ENCODE assay signal across 22 mouse cellular contexts in genomic region chr4:81414684-81415323, GRCm38 (mm10). TPM values are rescaled to one million over a fixed set of nuclear protein-coding genes. Genes with fewer than 3 reads are reported as not detected.
DNase-seq lines count a peak whose midpoint lies in the region; ATAC-seq and TF ChIP-seq lines count a peak whose summit lies in the region.
"Had no signal": no experiment of that assay in that cellular context is flagged by ENCODE, and none has a peak within 500 bp of the region (broad histone marks: within the 10 kb centered on the region; RNA-seq: fewer than 3 reads in every experiment).

No protein-coding gene starts in this region.

- DNase-seq in midbrain, embryonic 11.5 days (ENCODE audit: low spot score, missing footprints) = no peak
- DNase-seq in forebrain, embryonic 14.5 days (ENCODE audit: low spot score) = peak; percentile 33
- no peak for DNase-seq in hindbrain, embryonic 14.5 days (ENCODE audit: low spot score)
- no peak for DNase-seq in midbrain, postnatal 0 days (ENCODE audit: low spot score)
- no peak for DNase-seq in adrenal gland, postnatal 36 days
- no peak for DNase-seq in lung, adult 2 months
- no peak for DNase-seq in left cerebral cortex, postnatal 25 days (ENCODE audit: low spot score in 2 of 2)
- DNase-seq: cerebellum, adult 11-12 months; cerebellum, postnatal 14 days; gastrocnemius, adult 2 months; heart, postnatal 4 days; liver; right cerebral cortex, postnatal 25 days; spleen, adult 18-20 months had no signal

- H3K4me3 ChIP-seq in midbrain, embryonic 13.5 days (replicated peaks) = no peak overlapping the region
- no peak overlapping the region for H3K4me3 ChIP-seq in midbrain, embryonic 11.5 days (ENCODE audit: low read depth, low read length)
- no peak overlapping the region for H3K4me3 ChIP-seq in forebrain, embryonic 14.5 days (ENCODE audit: low read depth, low read length)
- no peak overlapping the region for H3K4me3 ChIP-seq in hindbrain, embryonic 14.5 days (replicated peaks; ENCODE audit: low read length)
- no peak overlapping the region for H3K4me3 ChIP-seq in midbrain, postnatal 0 days (ENCODE audit: low read depth, low read length)
- no peak overlapping the region for H3K4me3 ChIP-seq in lung, adult 2 months (replicated peaks; ENCODE audit: extremely low read depth, low read depth, low read length)
- H3K4me3 ChIP-seq: gastrocnemius, adult 2 months; limb, embryonic 10.5 days; liver, embryonic 15.5 days; myocyte had no signal

- no peaks in the 10 kb centered on the region for H3K9me3 ChIP-seq in midbrain, embryonic 13.5 days
- no peaks in the 10 kb centered on the region for H3K9me3 ChIP-seq in midbrain, embryonic 11.5 days (ENCODE audit: control insufficient read depth, low read length)
- H3K9me3 ChIP-seq in forebrain, embryonic 14.5 days (replicated peaks; ENCODE audit: control insufficient read depth, low read length) = no peaks in the 10 kb centered on the region
- H3K9me3 ChIP-seq in hindbrain, embryonic 14.5 days (ENCODE audit: control insufficient read depth, low read length) = no peaks in the 10 kb centered on the region
- no peaks in the 10 kb centered on the region for H3K9me3 ChIP-seq in midbrain, postnatal 0 days (ENCODE audit: low read length)
- H3K9me3 ChIP-seq: limb, embryonic 10.5 days; liver, embryonic 15.5 days had no signal

- 0 out of 2 replicates have a peak, but pooled peaks have one; percentile 48 for ATAC-seq in midbrain, embryonic 13.5 days
- ATAC-seq in midbrain, embryonic 11.5 days (ENCODE audit: low FRiP score) = no peak
- peak; percentile 55 for ATAC-seq in forebrain, embryonic 14.5 days
- ATAC-seq in hindbrain, embryonic 14.5 days (ENCODE audit: low FRiP score) = no peak
- ATAC-seq in midbrain, postnatal 0 days (ENCODE audit: low FRiP score) = no peak
- ATAC-seq: intestine, embryonic 16.5 days; lung, postnatal 0 days had no signal

- no peak overlapping the region for H3K9ac ChIP-seq in midbrain, embryonic 13.5 days (replicated peaks)
- no peak overlapping the region for H3K9ac ChIP-seq in midbrain, embryonic 11.5 days (ENCODE audit: low read length)
- H3K9ac ChIP-seq in forebrain, embryonic 14.5 days (ENCODE audit: low read length) = no peak overlapping the region
- no peak overlapping the region for H3K9ac ChIP-seq in hindbrain, embryonic 14.5 days
- 0 out of 2 replicates have a peak overlapping the region, but pooled peaks have one; percentile 2 for H3K9ac ChIP-seq in midbrain, postnatal 0 days (replicated peaks; ENCODE audit: low read length, poor library complexity, severe bottlenecking)
- H3K9ac ChIP-seq: liver, embryonic 15.5 days had no signal

- peaks cover 9% of the 10 kb centered on the region for H3K4me1 ChIP-seq in midbrain, embryonic 13.5 days (replicated peaks)
- H3K4me1 ChIP-seq in midbrain, embryonic 11.5 days (ENCODE audit: control insufficient read depth, insufficient read depth, low read length) = no peaks in the 10 kb centered on the region
- H3K4me1 ChIP-seq in forebrain, embryonic 14.5 days (ENCODE audit: control insufficient read depth, insufficient read depth, low read length) = peaks cover 8% of the 10 kb centered on the region
- no peaks in the 10 kb centered on the region for H3K4me1 ChIP-seq in hindbrain, embryonic 14.5 days (replicated peaks; ENCODE audit: control insufficient read depth, insufficient read depth, low read length)
- no peaks in the 10 kb centered on the region for H3K4me1 ChIP-seq in midbrain, postnatal 0 days (ENCODE audit: insufficient read depth, low read length)
- H3K4me1 ChIP-seq in lung, adult 2 months (ENCODE audit: control insufficient read depth, insufficient read depth, low read length) = no peaks in the 10 kb centered on the region
- H3K4me1 ChIP-seq: limb, embryonic 10.5 days; liver, embryonic 15.5 days had no signal

- H3K27me3 ChIP-seq in midbrain, embryonic 13.5 days = no peaks in the 10 kb centered on the region
- no peaks in the 10 kb centered on the region for H3K27me3 ChIP-seq in midbrain, embryonic 11.5 days (ENCODE audit: control insufficient read depth, insufficient read depth, low read length)
- no peaks in the 10 kb centered on the region for H3K27me3 ChIP-seq in forebrain, embryonic 14.5 days (replicated peaks; ENCODE audit: control insufficient read depth, insufficient read depth, low read length)
- no peaks in the 10 kb centered on the region for H3K27me3 ChIP-seq in hindbrain, embryonic 14.5 days (ENCODE audit: control insufficient read depth, insufficient read depth, low read length)
- H3K27me3 ChIP-seq in midbrain, postnatal 0 days (ENCODE audit: insufficient read depth, low read length) = no peaks in the 10 kb centered on the region
- H3K27me3 ChIP-seq: liver, embryonic 15.5 days had no signal

- H3K36me3 ChIP-seq in midbrain, embryonic 13.5 days = no peaks in the 10 kb centered on the region
- no peaks in the 10 kb centered on the region for H3K36me3 ChIP-seq in midbrain, embryonic 11.5 days (ENCODE audit: control insufficient read depth, insufficient read depth, low read length)
- no peaks in the 10 kb centered on the region for H3K36me3 ChIP-seq in forebrain, embryonic 14.5 days (ENCODE audit: control insufficient read depth, insufficient read depth, low read length)
- H3K36me3 ChIP-seq in hindbrain, embryonic 14.5 days (replicated peaks; ENCODE audit: control insufficient read depth, insufficient read depth) = no peaks in the 10 kb centered on the region
- H3K36me3 ChIP-seq in midbrain, postnatal 0 days (ENCODE audit: insufficient read depth, low read length) = no peaks in the 10 kb centered on the region
- H3K36me3 ChIP-seq: liver, embryonic 15.5 days had no signal

- no peak for TF ChIP-seq CTCF in midbrain, postnatal 0 days (IDR thresholded peaks at IDR 0.05)
- TF ChIP-seq CTCF in lung, adult 2 months (IDR thresholded peaks at IDR 0.05; ENCODE audit: insufficient read depth, low read length) = no peak

- TF ChIP-seq POLR2A in lung, adult 2 months (IDR thresholded peaks at IDR 0.05; ENCODE audit: borderline replicate concordance, extremely low read depth, low read depth, low read length) = no peak

- intact Hi-C loops in left cerebral cortex, postnatal 25 days (cut with DNase I) = no loop called here

- 56% methylated on average over 8 of the region's 8 CpGs for WGBS in midbrain, embryonic 13.5 days
- 82% methylated on average over 8 of the region's 8 CpGs for WGBS in midbrain, embryonic 11.5 days
- WGBS in forebrain, embryonic 14.5 days = 34% methylated on average over 8 of the region's 8 CpGs
- 59% methylated on average over 8 of the region's 8 CpGs for WGBS in hindbrain, embryonic 14.5 days
- WGBS in midbrain, postnatal 0 days = 53% methylated on average over 8 of the region's 8 CpGs
- whole genome bisulfite sequencing in lung, adult 2 months = 84% methylated on average over 8 of the region's 8 CpGs

- peak overlapping the region; percentile 4; the same call in 1 of the 2 replicates for H3K4me2 ChIP-seq in midbrain, embryonic 13.5 days (replicated peaks)
- H3K4me2 ChIP-seq in midbrain, embryonic 11.5 days = no peak overlapping the region
- peak overlapping the region; percentile 25; the same call in 1 of the 2 replicates for H3K4me2 ChIP-seq in forebrain, embryonic 14.5 days (ENCODE audit: low read length)
- peak overlapping the region; percentile 24 for H3K4me2 ChIP-seq in hindbrain, embryonic 14.5 days (replicated peaks)
- peak overlapping the region; percentile 32; the same call in 1 of the 2 replicates for H3K4me2 ChIP-seq in midbrain, postnatal 0 days (ENCODE audit: low read depth, low read length, poor library complexity, severe bottlenecking)
- H3K4me2 ChIP-seq: liver, embryonic 15.5 days had no signal

- no peak overlapping the region for H3K27ac ChIP-seq in midbrain, embryonic 13.5 days
- no peak overlapping the region for H3K27ac ChIP-seq in midbrain, embryonic 11.5 days (ENCODE audit: low read depth, low read length)
- no peak overlapping the region for H3K27ac ChIP-seq in forebrain, embryonic 14.5 days (ENCODE audit: low read depth, low read length)
- H3K27ac ChIP-seq in hindbrain, embryonic 14.5 days = peak overlapping the region; percentile 16; the same call in 1 of the 2 replicates
- no peak overlapping the region for H3K27ac ChIP-seq in midbrain, postnatal 0 days (ENCODE audit: low read depth, low read length)
- H3K27ac ChIP-seq: gastrocnemius, adult 2 months; kidney, postnatal 0 days; limb, embryonic 10.5 days; liver, embryonic 15.5 days; macrophage had no signal

RNA-seq across cellular contexts. Expression of gene Mpdz, which starts 27.8 kb away (rescaled TPM):
- 21.9 and 24.7 TPM in 2 replicates for polyA plus RNA-seq in midbrain, embryonic 13.5 days (2015; fragmentation: Nextera tagmentation; extraction: Ambion mirVana)
- 43.6 and 44.6 TPM in 2 replicates for polyA plus RNA-seq in midbrain, embryonic 11.5 days (2014; fragmentation: Nextera tagmentation; extraction: Ambion mirVana)
- 17.0 and 19.1 TPM in 2 replicates for polyA plus RNA-seq in forebrain, embryonic 14.5 days (2014; fragmentation: Nextera tagmentation; extraction: Ambion mirVana)
- 15.1 and 16.2 TPM in 2 replicates for polyA plus RNA-seq in hindbrain, embryonic 14.5 days (2014; fragmentation: Nextera tagmentation; extraction: Ambion mirVana)
- total RNA-seq in midbrain, postnatal 0 days (2014; rRNA removed) = 23.7 and 39.5 TPM in 2 replicates
- polyA plus RNA-seq in midbrain, postnatal 0 days (2015; fragmentation: Nextera tagmentation; extraction: Ambion mirVana) = 5.9 and 8.4 TPM in 2 replicates
- 100 to 1,000 TPM in 1 of 2 experiments, 10 to 100 TPM in 1; 92.0 to 113 TPM for total RNA-seq in adrenal gland, postnatal 36 days (2021)
- polyA plus RNA-seq in lung, adult 2 months (2012; rRNA removed) = 9.5 and 15.4 TPM in 2 replicates
- total RNA-seq in left cerebral cortex, postnatal 25 days (2021) = 10 to 100 TPM; 54.9 to 56.1 TPM
- polyA plus RNA-seq: macrophage had no signal

Comparison
In these comparisons a context has a peak if more than half of its experiments do, and no peak if none do; other contexts are left out.
1. ATAC-seq: peak in midbrain, embryonic 13.5 days (single experiment) and forebrain, embryonic 14.5 days (single experiment); none in midbrain, embryonic 11.5 days (single experiment), hindbrain, embryonic 14.5 days (single experiment) and midbrain, postnatal 0 days (single experiment).